Mouse (Mus musculus): Measurements from ENCODE around the gene Ncoa3.

Gene Ncoa3

GRCm38 (mm10) chr2:166111238-166111637 is 118.8 kb downstream of the Ncoa3 start:
- no peak for DNase-seq

- DNase-seq = peak; percentile 66
These were observed 119.4 kb downstream of the Ncoa3 start for GRCm38 (mm10) chr2:166111831-166112250.

GRCm38 (mm10) chr2:166112986-166113385 is 120.5 kb downstream of the Ncoa3 start:
- no peak for DNase-seq

- no peak for DNase-seq
These were observed 123.3 kb downstream of the Ncoa3 start for GRCm38 (mm10) chr2:166115571-166116277.

- DNase-seq = no peak
These were observed 123.8 kb downstream of the Ncoa3 start for GRCm38 (mm10) chr2:166116278-166116608.

GRCm38 (mm10) chr2:166116704-166117103 is 124.3 kb downstream of the Ncoa3 start:
- DNase-seq = no peak

- no peak for DNase-seq
These were observed 127.6 kb downstream of the Ncoa3 start for GRCm38 (mm10) chr2:166119992-166120391.

- no peak for DNase-seq
These were observed 129.4 kb downstream of the Ncoa3 start for GRCm38 (mm10) chr2:166121681-166122355.

GRCm38 (mm10) chr2:166122781-166123180 is 130.3 kb downstream of the Ncoa3 start:
- DNase-seq = no peak

Data from retina, postnatal 1 day (tissue).